Mouse (Mus musculus) cerebellum, adult 11-12 months (tissue): Measurements from ENCODE around the gene Pnldc1.

ENCODE experiments used
- DNase-seq: peaks from one replicate; pipeline ENCODE4 v3.0.0; 2022

The Pnldc1 gene

DNA sequence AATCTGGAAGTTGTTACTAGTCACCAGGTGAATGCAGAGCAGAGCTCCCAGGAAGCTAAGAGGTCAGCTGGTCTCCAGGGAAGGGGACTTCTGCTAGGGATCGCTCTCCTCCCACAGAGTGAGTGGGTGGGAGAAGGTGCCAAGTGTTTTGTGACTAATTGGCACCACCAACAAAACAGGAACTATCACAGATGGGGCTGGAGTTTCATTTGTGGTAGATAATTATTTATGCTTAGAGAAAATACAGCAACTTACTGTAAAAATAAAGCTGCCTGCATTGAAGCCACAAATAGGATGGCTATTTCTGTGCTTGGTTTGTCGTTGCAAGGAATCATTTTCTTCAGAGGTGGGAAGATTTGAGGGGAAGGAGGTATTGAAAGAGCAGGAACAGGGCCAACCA is 56.2 kb downstream of the Pnldc1 start:
- no peak for DNase-seq

DNA sequence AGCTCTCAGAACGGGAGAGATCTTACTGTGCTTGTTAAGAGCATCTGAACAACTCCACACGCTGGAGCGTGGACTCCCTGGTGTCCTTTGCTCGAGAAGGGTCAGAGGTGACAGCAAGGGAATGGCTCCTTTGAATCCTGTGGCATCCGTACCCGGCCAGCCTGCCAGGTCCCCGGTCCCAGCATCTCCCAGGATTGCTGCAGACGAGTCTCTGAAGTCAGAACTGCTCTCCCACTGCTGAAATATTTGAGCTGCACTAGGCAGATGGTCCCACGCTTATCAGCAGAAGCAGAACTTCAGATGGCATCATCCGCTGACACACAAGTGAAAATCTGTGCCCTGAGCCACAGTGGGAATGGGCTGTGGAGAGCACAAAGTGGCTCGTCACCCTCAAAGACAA is 58.3 kb downstream of the Pnldc1 start:
- DNase-seq: no peak

DNA sequence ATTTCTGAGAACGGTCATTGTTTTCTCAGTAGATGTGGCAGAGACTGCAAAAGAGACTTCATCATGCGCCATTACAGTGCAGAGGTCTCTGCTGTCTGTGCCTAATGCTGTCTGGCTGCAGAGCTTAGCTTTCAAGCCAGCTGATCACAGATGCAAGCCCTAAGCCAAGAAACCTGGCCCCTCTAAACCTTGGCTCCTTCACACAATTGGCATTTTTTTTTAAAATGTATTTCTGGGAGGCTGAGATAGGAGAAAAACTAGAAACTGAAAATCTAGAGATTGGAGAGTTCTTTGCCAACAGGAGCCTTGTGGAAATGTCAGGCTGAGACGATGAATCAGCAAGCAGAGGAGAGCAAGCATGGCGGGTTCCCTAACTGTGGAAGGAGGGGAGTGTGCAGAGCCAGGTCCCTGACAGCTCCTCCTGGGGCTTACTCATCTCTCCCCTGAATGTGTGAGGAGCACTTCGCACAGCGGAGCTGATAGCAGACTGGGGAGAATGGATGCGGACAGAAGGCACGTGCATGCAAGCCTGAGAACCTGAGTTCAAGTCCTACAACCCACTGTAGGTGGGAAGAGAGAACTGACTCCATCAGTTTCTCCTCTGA is 60.1 kb downstream of the Pnldc1 start:
- no peak for DNase-seq

DNA sequence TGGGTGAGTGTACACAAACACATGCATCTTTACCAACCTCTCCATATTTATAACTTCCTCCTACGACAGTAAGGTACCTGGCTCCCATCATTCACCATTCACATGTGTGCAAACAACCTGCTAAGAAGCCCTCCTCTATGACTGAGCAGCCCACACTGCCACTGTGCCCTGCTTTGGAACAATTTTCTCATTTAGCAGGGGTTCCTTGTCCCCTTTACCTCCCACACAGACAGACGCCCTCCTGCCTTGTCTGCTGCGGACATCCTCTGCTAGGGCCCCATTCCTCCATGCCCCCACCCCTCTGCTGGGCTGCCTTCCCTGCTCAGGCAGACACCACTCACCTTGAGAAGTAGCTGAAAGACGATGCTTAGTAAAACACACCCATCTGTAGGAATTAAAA is 62.3 kb downstream of the Pnldc1 start:
- no peak for DNase-seq

DNA sequence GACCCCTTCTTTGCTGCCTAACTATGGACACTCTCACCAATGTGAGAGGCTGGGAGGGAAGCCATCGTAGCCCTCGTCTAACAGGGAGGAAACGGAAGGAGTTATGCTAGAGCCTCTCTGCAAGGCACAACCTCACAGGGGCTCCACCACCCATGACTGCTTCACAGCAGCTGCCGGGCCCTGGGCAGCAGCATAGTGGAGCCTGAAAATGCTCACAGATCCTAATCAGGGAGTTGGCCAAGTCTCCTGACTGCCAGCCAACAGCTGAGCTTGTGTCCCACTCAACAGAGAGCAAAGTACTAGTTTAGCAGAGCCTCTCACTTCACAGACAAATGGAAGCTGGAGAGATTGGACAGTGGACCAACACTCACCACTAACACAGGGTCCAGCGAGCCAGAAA is 63.6 kb downstream of the Pnldc1 start:
- no peak for DNase-seq

DNA sequence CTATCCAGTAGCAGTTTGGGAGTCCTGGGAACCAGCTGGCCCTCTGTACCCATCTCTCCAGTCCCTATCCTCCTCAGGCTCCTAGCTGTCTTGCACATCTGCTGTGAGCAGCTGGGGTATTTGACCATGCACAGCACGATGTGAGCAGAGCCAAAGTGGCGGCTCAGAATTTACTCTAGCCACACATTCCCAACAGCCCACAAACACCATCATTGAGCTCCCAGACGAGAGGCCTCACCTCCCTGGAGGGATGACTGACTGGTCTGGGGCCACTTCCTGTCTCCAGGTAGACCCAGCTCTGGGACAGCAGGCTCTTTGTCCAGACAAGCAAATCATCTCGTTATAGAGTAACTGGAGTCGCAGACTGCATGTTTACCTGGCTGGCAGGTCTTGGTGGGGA is 64.2 kb downstream of the Pnldc1 start:
- no peak for DNase-seq

DNA sequence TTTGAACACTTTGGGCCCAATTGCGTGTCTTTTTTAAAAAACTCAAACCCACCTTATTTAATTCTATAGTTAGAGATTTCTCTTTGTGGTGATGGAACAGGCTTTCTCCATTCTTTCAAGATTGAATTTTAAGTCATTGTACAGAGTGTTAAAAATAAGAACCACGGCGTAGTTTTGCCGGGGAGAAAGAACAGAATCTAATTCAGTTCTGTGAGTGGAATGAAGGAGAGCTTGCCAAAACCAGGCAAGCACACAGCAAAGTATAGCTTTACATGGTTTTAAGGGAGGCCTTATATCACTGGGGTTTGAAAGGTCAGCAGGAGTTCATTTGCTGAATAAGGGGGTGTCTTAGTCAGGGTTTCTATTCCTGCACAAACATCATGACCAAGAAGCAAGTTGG is 65.5 kb downstream of the Pnldc1 start:
- DNase-seq: no peak

DNA sequence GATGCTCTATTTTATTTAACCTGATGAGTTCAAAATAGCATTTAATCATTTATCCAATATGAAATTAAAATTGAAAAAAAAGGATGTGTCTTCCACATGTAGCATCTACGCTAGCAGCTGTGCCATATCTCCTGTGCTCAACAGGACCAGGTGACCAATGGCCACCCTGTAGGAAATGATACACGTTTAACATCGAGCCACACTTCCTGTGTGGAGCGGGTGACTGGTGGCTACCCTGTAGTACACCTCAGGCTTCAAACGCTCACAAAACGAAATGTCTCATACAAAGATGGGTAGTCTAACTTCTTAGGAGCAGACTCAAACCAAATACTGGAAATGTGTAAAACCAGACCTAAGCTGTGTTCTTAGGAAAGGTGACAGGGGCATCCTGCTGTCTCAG is 66.2 kb downstream of the Pnldc1 start:
- no peak for DNase-seq

DNA sequence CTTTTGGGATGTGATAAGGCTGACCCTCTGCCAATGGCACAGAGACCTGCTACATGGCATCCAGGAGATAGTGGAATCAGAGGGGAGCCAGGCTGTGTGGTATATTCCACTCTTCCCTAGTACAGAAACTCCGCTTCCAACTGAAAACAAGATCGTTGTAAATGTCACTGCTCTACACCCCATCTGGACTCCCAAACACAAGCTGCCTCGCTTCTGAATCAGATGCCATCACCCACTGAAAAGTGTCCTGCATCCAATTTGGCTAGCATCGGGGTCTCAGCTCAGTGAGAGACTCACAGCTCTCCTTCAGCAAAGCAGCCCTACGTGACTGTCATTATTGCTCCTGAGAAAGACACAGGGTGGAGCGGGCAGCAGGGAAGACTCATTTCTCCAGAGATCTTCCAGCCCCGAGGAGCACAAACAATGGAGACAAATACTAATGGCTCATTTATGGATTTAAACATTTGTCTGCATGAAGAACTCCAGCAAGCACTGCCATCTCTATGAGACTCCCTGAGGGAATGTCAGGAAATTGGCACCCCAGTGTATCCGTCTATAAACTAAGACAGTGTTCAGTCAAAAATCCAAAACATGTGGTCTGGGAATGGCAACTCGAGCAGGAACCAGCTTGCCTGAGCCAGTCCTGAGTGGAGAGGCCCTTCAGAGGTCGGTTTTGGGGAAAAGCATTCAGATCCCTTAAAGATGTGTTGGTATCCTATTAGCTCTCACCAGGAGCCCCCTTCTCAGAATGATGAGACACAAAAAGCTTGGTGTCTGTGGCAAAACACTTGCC is 70.4 kb downstream of the Pnldc1 start:
- DNase-seq: peak; percentile 62
